Mouse (Mus musculus) kidney, adult 2 months (tissue): ENCODE data around the gene Top1.

Source experiments
- CTCF ChIP-seq: fragments of 200-500 bp; conservative IDR thresholded peaks from 2 replicates; pipeline ENCODE4 v1.5.1; 2011; ENCODE audit warnings: low read depth, mild to moderate bottlenecking, control low read depth, low read length, moderate library complexity, mixed read lengths; ENCODE audit not compliant: insufficient read depth, insufficient read length
- POLR2A ChIP-seq: fragments of 200-500 bp; IDR thresholded peaks from one replicate; pipeline ENCODE4 v1.6.1; 2011; ENCODE audit warnings: low read depth, low read length, control low read depth

GRCm38 (mm10) chr2:160620279-160620963, 25.3 kb upstream of the Top1 start:
- no peak for TF ChIP-seq POLR2A
- no peak for TF ChIP-seq CTCF
